Mouse (Mus musculus): ENCODE measurements around the gene Gm49373. TPM values are rescaled to one million over a fixed set of nuclear protein-coding genes. Genes with fewer than 3 reads are reported as not detected.
"Not testable (repeated sequence)": the region's sequence is repeated elsewhere in the genome, so short reads cannot be mapped to it uniquely, and the experiment has no call there.

Gene Gm49373
- polyA plus RNA-seq, 1 experiment from 2014 or later: 0.41 TPM

DNA sequence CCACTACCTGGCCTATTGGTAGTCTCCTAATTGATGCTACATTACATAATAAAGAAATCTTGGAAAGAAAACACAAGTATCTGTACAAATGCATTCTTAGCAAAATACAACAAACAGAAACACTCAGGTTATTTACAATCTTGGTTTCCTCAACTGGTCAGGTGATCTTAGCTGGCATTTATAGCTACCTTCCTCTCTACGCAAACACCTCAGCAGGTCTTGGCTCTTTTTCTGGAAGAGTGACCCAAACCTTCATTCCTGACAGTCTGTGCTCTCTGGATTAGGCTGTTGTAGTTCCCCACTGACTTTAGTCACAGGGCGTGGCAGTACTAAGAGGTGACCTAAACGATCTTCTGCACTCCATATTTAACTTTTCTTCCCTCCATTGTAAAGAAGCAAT lies 27.7 kb downstream of the Gm49373 start:
- no peak for DNase-seq (ENCODE audit: low spot score)
- peaks cover 3% of the 10 kb centered on the region; the same call in 1 of the 2 replicates for H3K27me3 ChIP-seq (replicated peaks; ENCODE audit: control insufficient read depth, insufficient read depth, low read length)
- 88% methylated on average over 3 of the region's 3 CpGs for WGBS
- no peak overlapping the region for H3K9ac ChIP-seq (ENCODE audit: low read length)
- no peaks in the 10 kb centered on the region for H3K9me3 ChIP-seq (replicated peaks; ENCODE audit: control insufficient read depth, low read length)
- no peak overlapping the region for H3K4me3 ChIP-seq (ENCODE audit: low read depth, low read length)
- no peak overlapping the region for H3K27ac ChIP-seq (ENCODE audit: low read depth, low read length)
- no peak for ATAC-seq
- no peaks in the 10 kb centered on the region for H3K4me1 ChIP-seq (ENCODE audit: control insufficient read depth, insufficient read depth, low read length)
- no peaks in the 10 kb centered on the region for H3K36me3 ChIP-seq (ENCODE audit: control insufficient read depth, insufficient read depth, low read length)
- H3K4me2 ChIP-seq (ENCODE audit: low read length): no peak overlapping the region

DNA sequence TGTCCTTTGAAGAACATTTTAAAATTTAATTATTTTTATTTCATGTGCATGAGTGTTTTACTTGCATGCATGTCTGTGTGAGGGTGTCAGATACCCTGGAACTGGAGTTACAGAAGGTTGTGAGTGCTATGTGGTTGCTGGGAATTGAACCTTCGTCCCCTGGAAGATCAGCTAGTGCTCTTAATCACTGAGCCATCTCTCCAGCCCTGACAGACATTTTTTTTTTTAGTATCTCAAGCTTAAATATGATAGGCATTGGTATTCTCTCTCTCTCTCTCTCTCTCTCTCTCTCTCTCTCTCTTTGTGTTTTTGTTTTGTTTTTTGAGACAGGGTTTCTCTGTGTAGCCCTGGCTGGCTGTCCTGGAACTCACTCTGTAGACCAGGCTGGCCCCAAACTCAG lies 28.1 kb downstream of the Gm49373 start:
- not testable (repeated sequence) for H3K4me3 ChIP-seq (ENCODE audit: low read depth, low read length); H3K4me1 ChIP-seq (ENCODE audit: control insufficient read depth, insufficient read depth, low read length); DNase-seq (ENCODE audit: low spot score); H3K27me3 ChIP-seq (replicated peaks; ENCODE audit: control insufficient read depth, insufficient read depth, low read length); ATAC-seq; H3K4me2 ChIP-seq (ENCODE audit: low read length); H3K9ac ChIP-seq (ENCODE audit: low read length); H3K27ac ChIP-seq (ENCODE audit: low read depth, low read length); H3K9me3 ChIP-seq (replicated peaks; ENCODE audit: control insufficient read depth, low read length); H3K36me3 ChIP-seq (ENCODE audit: control insufficient read depth, insufficient read depth, low read length)
- WGBS: 59% methylated on average over 1 of the region's 1 CpGs

DNA sequence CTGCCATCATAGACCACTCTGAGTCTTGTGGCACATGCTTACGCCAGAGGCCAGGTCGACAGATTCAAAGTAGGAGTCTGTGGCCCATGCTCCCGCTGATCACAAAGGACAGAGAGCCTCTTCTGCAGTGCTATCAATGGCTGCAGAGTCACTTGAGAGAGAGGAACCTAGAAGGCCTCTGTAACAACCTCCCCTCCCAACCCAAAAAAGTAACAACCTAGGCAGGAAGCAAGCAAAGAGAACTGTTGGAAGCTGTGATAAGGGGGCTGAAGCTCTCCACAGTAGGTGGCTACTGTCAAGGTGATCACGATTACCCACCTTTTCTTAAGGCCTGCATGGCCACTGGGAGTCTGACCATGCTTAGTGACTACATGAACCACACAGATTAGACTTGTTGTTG lies 29.3 kb downstream of the Gm49373 start:
- Histone ChIP-seq H3K4me3 (ENCODE audit: low read depth, low read length) (no peak overlapping the region), H3K27ac (ENCODE audit: low read depth, low read length) (no peak overlapping the region), H3K4me2 (ENCODE audit: low read length) (no peak overlapping the region), H3K9me3 (replicated peaks; ENCODE audit: control insufficient read depth, low read length) (no peaks in the 10 kb centered on the region; the same call in 1 of the 2 replicates), H3K36me3 (ENCODE audit: control insufficient read depth, insufficient read depth, low read length) (no peaks in the 10 kb centered on the region), H3K9ac (ENCODE audit: low read length) (no peak overlapping the region), H3K4me1 (ENCODE audit: control insufficient read depth, insufficient read depth, low read length) (no peaks in the 10 kb centered on the region), H3K27me3 (replicated peaks; ENCODE audit: control insufficient read depth, insufficient read depth, low read length) (peaks cover 19% of the 10 kb centered on the region)
- no peak for DNase-seq (ENCODE audit: low spot score)
- WGBS: 88% methylated on average over 4 of the region's 4 CpGs
- ATAC-seq: no peak

DNA sequence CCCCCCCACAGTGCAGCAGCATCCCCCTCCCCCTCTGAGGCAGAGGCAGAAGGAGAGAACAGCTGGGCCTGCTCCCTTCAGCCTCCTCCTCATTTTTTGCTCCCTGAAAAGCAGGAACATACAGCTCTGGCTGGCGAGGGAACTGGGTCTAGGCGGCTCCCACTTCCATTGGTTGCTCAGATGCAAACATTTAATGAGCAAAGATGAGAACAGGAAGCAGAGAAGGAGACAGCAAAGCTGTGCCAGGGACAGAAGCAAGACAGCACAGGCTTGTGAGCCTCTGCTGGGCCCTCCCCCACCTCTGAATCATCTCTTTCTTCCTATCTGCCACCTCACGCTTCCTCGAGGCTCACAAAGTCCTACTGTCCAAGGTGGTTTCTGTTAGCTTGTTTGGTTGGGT lies 31.6 kb downstream of the Gm49373 start:
- no peak for DNase-seq (ENCODE audit: low spot score)
- no peak for ATAC-seq
- H3K27ac ChIP-seq (ENCODE audit: low read depth, low read length): no peak overlapping the region

DNA sequence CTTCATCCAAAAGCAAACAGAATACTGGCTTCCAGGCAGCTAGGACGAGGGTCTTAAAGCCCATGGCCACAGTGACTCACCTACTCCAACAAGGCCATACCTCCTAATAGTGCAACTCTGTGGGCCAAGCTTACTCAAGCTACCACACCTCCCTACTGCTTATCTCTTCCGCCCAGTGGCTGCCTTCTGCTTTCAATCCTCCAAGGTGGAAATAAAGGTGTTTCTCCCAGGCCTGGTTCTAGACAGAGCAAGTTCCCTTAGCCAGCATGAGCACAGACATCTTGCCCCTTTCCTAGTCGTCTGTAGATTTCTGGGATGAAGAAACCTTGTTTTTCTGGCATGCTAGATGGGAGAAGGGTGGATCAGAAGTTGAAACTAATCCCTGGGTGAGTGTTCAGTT lies 33.1 kb downstream of the Gm49373 start:
- H3K4me2 ChIP-seq (ENCODE audit: low read length): no peak overlapping the region
- no peak overlapping the region for H3K9ac ChIP-seq (ENCODE audit: low read length)
- no peak overlapping the region for H3K27ac ChIP-seq (ENCODE audit: low read depth, low read length)
- no peaks in the 10 kb centered on the region; the same call in 1 of the 2 replicates for H3K9me3 ChIP-seq (replicated peaks; ENCODE audit: control insufficient read depth, low read length)
- DNase-seq (ENCODE audit: low spot score) (no peak), ATAC-seq (no peak)
- no peaks in the 10 kb centered on the region for H3K36me3 ChIP-seq (ENCODE audit: control insufficient read depth, insufficient read depth, low read length)
- peaks cover 57% of the 10 kb centered on the region for H3K27me3 ChIP-seq (replicated peaks; ENCODE audit: control insufficient read depth, insufficient read depth, low read length)
- WGBS: 70% methylated on average over 3 of the region's 3 CpGs
- no peak overlapping the region for H3K4me3 ChIP-seq (ENCODE audit: low read depth, low read length)
- H3K4me1 ChIP-seq (ENCODE audit: control insufficient read depth, insufficient read depth, low read length): no peaks in the 10 kb centered on the region

More for the DNA sequence above, 31.6 kb downstream of the Gm49373 start:
- Histone ChIP-seq H3K9ac (ENCODE audit: low read length) (no peak overlapping the region), H3K9me3 (replicated peaks; ENCODE audit: control insufficient read depth, low read length) (no peaks in the 10 kb centered on the region; the same call in 1 of the 2 replicates), H3K36me3 (ENCODE audit: control insufficient read depth, insufficient read depth, low read length) (no peaks in the 10 kb centered on the region), H3K27me3 (replicated peaks; ENCODE audit: control insufficient read depth, insufficient read depth, low read length) (peaks cover 42% of the 10 kb centered on the region), H3K4me1 (ENCODE audit: control insufficient read depth, insufficient read depth, low read length) (no peaks in the 10 kb centered on the region), H3K4me3 (ENCODE audit: low read depth, low read length) (no peak overlapping the region), H3K4me2 (ENCODE audit: low read length) (no peak overlapping the region)
- WGBS: 44% methylated on average over 4 of the region's 4 CpGs

DNA sequence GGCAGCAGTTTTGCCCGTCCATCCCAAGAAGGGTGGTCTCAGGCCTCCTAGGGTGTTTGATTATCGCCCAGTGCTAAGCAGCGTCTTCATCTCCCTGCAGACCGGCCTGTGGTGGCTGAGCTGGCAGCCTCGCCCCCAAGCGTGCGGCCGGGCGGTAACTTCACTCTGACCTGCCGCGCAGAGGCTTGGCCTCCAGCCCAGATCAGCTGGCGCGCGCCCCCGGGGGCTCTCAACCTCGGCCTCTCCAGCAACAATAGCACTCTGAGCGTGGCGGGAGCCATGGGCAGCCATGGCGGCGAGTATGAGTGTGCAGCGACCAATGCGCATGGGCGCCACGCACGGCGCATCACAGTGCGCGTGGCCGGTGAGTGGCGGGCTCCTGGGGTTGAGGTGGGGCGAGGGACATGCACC lies 35.4 kb downstream of the Gm49373 start:
- H3K36me3 ChIP-seq (ENCODE audit: control insufficient read depth, insufficient read depth, low read length): no peaks in the 10 kb centered on the region
- no peaks in the 10 kb centered on the region; the same call in 1 of the 2 replicates for H3K9me3 ChIP-seq (replicated peaks; ENCODE audit: control insufficient read depth, low read length)
- H3K27me3 ChIP-seq (replicated peaks; ENCODE audit: control insufficient read depth, insufficient read depth, low read length): peaks cover 77% of the 10 kb centered on the region
- DNase-seq (ENCODE audit: low spot score) (peak; percentile 45), ATAC-seq (peak; percentile 67; the same call in 1 of the 2 replicates)
- peaks cover 6% of the 10 kb centered on the region for H3K4me1 ChIP-seq (ENCODE audit: control insufficient read depth, insufficient read depth, low read length)
- H3K4me3 ChIP-seq (ENCODE audit: low read depth, low read length): peak overlapping the region; percentile 36
- 1% methylated on average over 31 of the region's 31 CpGs for WGBS
- peak overlapping the region; percentile 55 for H3K9ac ChIP-seq (ENCODE audit: low read length)
- no peak overlapping the region for H3K27ac ChIP-seq (ENCODE audit: low read depth, low read length)
- peak overlapping the region; percentile 55 for H3K4me2 ChIP-seq (ENCODE audit: low read length)

DNA sequence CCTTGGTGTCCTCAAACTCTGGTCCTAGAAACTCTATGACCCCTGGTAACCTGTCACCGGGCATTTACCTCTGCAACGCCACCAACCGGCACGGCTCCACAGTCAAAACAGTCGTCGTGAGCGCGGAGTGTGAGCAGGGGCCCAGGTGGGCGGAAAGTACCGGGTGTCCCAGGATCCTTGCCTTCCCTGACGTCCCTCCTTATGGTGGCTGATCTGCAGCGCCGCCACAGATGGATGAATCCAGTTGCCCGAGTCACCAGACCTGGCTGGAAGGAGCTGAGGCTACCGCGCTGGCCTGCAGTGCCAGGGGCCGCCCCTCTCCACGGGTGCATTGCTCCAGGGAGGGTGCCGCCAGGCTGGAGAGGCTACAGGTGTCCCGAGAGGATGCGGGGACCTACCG lies 36.2 kb downstream of the Gm49373 start:
- Histone ChIP-seq H3K27ac (ENCODE audit: low read depth, low read length) (no peak overlapping the region), H3K36me3 (ENCODE audit: control insufficient read depth, insufficient read depth, low read length) (no peaks in the 10 kb centered on the region), H3K4me3 (ENCODE audit: low read depth, low read length) (peak overlapping the region; percentile 36), H3K4me1 (ENCODE audit: control insufficient read depth, insufficient read depth, low read length) (peaks cover 6% of the 10 kb centered on the region), H3K9me3 (replicated peaks; ENCODE audit: control insufficient read depth, low read length) (no peaks in the 10 kb centered on the region; the same call in 1 of the 2 replicates), H3K4me2 (ENCODE audit: low read length) (peak overlapping the region; percentile 55), H3K9ac (ENCODE audit: low read length) (no peak overlapping the region), H3K27me3 (replicated peaks; ENCODE audit: control insufficient read depth, insufficient read depth, low read length) (peaks cover 85% of the 10 kb centered on the region)
- no peak for ATAC-seq
- 1% methylated on average over 22 of the region's 22 CpGs for WGBS
- no peak for DNase-seq (ENCODE audit: low spot score)

DNA sequence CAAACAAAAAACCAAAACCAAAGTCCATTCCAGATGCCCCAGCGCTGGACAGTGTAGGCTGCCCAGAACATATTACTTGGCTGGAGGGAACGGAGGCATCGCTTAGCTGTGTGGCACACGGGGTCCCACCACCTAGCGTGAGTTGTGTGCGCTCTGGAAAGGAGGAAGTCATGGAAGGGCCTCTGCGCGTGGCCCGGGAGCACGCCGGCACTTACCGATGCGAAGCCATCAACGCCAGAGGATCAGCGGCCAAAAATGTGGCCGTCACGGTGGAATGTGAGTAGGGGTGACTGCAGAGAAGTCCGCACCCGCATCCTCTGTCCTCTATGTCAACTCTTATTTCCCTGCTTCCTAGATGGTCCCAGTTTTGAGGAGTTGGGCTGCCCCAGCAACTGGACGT lies 36.7 kb downstream of the Gm49373 start:
- no peaks in the 10 kb centered on the region for H3K36me3 ChIP-seq (ENCODE audit: control insufficient read depth, insufficient read depth, low read length)
- peaks cover 88% of the 10 kb centered on the region for H3K27me3 ChIP-seq (replicated peaks; ENCODE audit: control insufficient read depth, insufficient read depth, low read length)
- H3K27ac ChIP-seq (ENCODE audit: low read depth, low read length): no peak overlapping the region
- H3K9me3 ChIP-seq (replicated peaks; ENCODE audit: control insufficient read depth, low read length): no peaks in the 10 kb centered on the region; the same call in 1 of the 2 replicates
- ATAC-seq (no peak), DNase-seq (ENCODE audit: low spot score) (no peak)
- no peak overlapping the region; the same call in 1 of the 2 replicates for H3K4me3 ChIP-seq (ENCODE audit: low read depth, low read length)
- WGBS: 6% methylated on average over 20 of the region's 20 CpGs
- H3K4me2 ChIP-seq (ENCODE audit: low read length): peak overlapping the region; percentile 55; the same call in 1 of the 2 replicates
- H3K9ac ChIP-seq (ENCODE audit: low read length): no peak overlapping the region
- H3K4me1 ChIP-seq (ENCODE audit: control insufficient read depth, insufficient read depth, low read length): peaks cover 6% of the 10 kb centered on the region

DNA sequence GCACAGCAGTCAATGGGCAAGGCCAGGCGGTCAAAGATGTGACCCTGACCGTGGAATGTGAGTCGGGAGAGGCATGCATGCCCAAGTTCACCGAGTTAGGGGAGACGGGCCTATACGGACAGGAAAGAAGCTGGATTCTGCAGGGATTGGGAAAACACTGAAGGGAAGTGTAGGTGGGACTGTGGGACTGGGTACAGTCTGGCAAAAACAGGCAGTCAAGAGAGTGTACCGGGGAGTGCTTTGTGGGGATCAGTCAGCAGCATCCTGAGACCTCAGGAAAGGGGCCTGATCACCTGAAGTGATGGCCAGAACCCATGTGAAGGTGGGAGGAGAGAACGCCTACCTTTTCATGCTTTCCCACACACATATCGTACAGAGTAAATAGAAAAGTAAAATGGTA lies 37.3 kb downstream of the Gm49373 start:
- Histone ChIP-seq H3K4me2 (ENCODE audit: low read length) (no peak overlapping the region), H3K4me1 (ENCODE audit: control insufficient read depth, insufficient read depth, low read length) (peaks cover 6% of the 10 kb centered on the region), H3K27ac (ENCODE audit: low read depth, low read length) (no peak overlapping the region), H3K27me3 (replicated peaks; ENCODE audit: control insufficient read depth, insufficient read depth, low read length) (peaks cover 88% of the 10 kb centered on the region), H3K4me3 (ENCODE audit: low read depth, low read length) (no peak overlapping the region), H3K9ac (ENCODE audit: low read length) (no peak overlapping the region), H3K9me3 (replicated peaks; ENCODE audit: control insufficient read depth, low read length) (no peaks in the 10 kb centered on the region; the same call in 1 of the 2 replicates), H3K36me3 (ENCODE audit: control insufficient read depth, insufficient read depth, low read length) (no peaks in the 10 kb centered on the region)
- DNase-seq (ENCODE audit: low spot score) (no peak), ATAC-seq (no peak)
- WGBS: 13% methylated on average over 9 of the region's 9 CpGs

All from forebrain, embryonic 14.5 days (tissue).